Mouse (Mus musculus): Measurements from ENCODE around the gene Zfp420. TPM values are rescaled to one million over a fixed set of nuclear protein-coding genes. Genes with fewer than 3 reads are reported as not detected.

Zfp420 gene
- polyA plus RNA-seq, 1 experiment from 2014 or later = 6.4 TPM

DNA sequence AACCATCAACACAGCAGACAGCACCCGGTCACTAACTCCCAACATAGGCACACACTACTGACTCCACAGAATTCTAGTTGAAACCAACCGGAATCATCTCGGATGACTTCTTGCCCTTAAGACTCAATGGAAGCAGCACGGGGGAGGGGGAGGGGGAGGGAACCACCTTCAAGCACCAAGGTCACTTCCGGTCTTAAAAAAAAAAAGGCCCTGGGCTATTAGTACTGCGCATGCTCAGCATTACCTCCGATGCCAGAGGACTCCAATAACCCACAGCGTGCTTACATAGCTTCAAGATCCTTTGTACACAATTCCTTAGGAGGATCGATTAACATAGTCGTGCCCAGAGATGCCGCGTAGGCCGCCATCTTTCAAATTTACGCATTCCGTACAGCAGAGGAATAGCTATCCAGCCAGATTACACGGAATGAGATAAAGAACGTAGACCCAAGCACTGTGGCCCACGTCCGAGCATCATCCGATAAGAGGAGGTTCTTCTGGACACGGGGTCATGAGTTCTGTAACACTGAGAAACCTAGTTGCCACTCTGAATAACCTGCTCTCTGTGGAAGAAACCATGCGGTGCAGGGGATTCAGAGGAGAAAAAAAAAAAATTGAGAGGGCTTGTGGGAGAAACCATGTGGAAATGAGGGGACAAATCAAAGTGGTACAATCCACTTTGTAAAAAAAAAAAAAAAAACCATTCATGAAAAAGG is 46.3 kb downstream of the Zfp420 start, which contains the start of gene Zfp27:
Gene Zfp27, minus strand, starts transcription at position 607 of the 716 bp plus-strand sequence.
- ATAC-seq (ENCODE audit: borderline replicate concordance, extremely low read depth, low FRiP score, low TSS enrichment) = peak; percentile 76
- H3K4me2 ChIP-seq = peak within 1 kb of the TSS; percentile 73
- H3K27me3 ChIP-seq = no peaks in the 10 kb centered on the region
- H3K36me3 ChIP-seq = peaks cover 13% of the 10 kb centered on the region
- peaks cover 22% of the 10 kb centered on the region for H3K4me1 ChIP-seq
- WGBS = under 1% methylated on average over 22 of the region's 22 CpGs
- H3K4me3 ChIP-seq = peak within 1 kb of the TSS; percentile 56
- H3K9ac ChIP-seq = peak within 1 kb of the TSS; percentile 53
- no peaks in the 10 kb centered on the region for H3K9me3 ChIP-seq
- peak within 1 kb of the TSS; percentile 96 for H3K27ac ChIP-seq

GRCm38 (mm10) chr7:29906682-29907058 is 46.9 kb downstream of the Zfp420 start:
- peak overlapping the region; percentile 73 for H3K4me2 ChIP-seq
- H3K4me1 ChIP-seq = peaks cover 22% of the 10 kb centered on the region
- H3K9ac ChIP-seq = peak overlapping the region; percentile 53; the same call in 1 of the 2 replicates
- H3K9me3 ChIP-seq = no peaks in the 10 kb centered on the region
- no peak for ATAC-seq (ENCODE audit: borderline replicate concordance, extremely low read depth, low FRiP score, low TSS enrichment)
- peak overlapping the region; percentile 96 for H3K27ac ChIP-seq
- H3K36me3 ChIP-seq = peaks cover 19% of the 10 kb centered on the region
- H3K27me3 ChIP-seq = no peaks in the 10 kb centered on the region
- H3K4me3 ChIP-seq = peak overlapping the region; percentile 56
- WGBS = 24% methylated on average over 8 of the region's 8 CpGs

DNA sequence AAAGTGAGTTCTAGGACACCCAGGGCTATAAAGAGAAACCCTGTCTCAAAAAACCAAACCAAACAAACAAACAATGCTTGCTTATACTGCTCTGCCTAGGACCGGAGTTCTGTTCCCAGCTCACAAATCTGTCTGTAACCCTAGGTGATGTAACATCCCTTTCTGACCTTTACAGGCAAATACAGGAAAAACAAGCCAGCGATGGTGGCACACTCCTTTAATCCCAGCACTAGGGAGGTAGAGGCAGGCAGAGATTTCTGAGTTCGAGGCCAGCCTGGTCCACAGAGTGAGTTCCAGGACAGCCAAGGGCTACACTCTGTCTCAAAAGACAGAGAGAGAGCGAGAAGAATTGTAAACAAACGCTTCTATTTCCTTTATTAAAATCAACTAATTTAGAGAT is 47.4 kb downstream of the Zfp420 start:
- Histone ChIP-seq H3K4me3 (no peak overlapping the region), H3K27ac (peak overlapping the region; percentile 96), H3K27me3 (no peaks in the 10 kb centered on the region), H3K4me2 (peak overlapping the region; percentile 73; the same call in 1 of the 2 replicates), H3K9me3 (no peaks in the 10 kb centered on the region), H3K9ac (no peak overlapping the region), H3K36me3 (peaks cover 24% of the 10 kb centered on the region), H3K4me1 (peaks cover 22% of the 10 kb centered on the region)
- 86% methylated on average over 5 of the region's 5 CpGs for WGBS
- ATAC-seq (ENCODE audit: borderline replicate concordance, extremely low read depth, low FRiP score, low TSS enrichment) = no peak

DNA sequence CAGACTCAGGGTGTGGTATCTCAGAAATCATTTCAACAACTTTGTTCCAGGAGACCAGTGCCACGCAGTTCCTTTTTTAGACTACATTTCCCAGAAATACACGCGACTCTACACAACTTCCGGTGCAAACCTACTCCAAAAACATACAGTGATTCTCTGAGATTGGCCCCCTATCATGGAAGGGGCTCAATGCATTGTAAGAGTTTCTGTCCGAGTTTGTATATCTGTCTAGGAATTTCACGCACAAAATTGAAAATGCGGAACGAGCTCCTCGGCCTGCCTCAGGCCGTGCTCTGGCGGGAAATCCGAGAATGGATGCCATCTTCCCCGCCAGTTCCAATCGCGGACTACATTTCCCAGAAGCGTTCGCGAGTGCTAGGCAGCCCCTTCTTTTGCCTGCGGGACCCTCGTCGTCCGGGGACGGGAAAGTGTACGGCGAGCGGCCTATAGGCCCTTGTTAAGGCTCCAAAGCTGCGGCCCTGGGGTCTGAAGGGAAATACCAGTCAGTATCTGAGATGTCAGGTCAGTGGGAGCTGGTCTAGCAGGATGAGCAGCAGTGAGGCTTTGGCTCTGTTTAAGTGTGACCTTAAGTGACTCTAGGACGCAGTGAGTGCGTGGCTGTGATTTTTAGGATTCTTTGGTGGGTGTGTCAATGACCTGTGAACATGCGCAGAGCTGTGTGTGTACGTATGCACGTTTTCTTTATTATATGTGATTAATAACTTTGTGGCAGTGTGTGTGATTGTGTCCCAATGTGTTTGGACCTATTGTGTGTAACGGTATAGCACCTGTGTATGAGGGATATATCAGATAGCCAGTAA is 48.6 kb downstream of the Zfp420 start, which contains the start of gene Zfp383:
Gene Zfp383, plus strand, starts transcription at position 94 of the 821 bp plus-strand sequence.
- under 1% methylated on average over 33 of the region's 33 CpGs for WGBS

GRCm38 (mm10) chr7:29910252-29910651 is 50.5 kb downstream of the Zfp420 start:
- H3K36me3 ChIP-seq = peaks cover 43% of the 10 kb centered on the region
- H3K9me3 ChIP-seq = no peaks in the 10 kb centered on the region
- WGBS = 75% methylated on average over 2 of the region's 2 CpGs
- ATAC-seq (ENCODE audit: borderline replicate concordance, extremely low read depth, low FRiP score, low TSS enrichment) = no peak
- H3K4me2 ChIP-seq = 0 out of 2 replicates have a peak overlapping the region, but pooled peaks have one; percentile 60
- no peaks in the 10 kb centered on the region for H3K27me3 ChIP-seq
- H3K4me1 ChIP-seq = peaks cover 22% of the 10 kb centered on the region
- H3K4me3 ChIP-seq = no peak overlapping the region
- no peak overlapping the region for H3K9ac ChIP-seq
- no peak overlapping the region for H3K27ac ChIP-seq

More for the DNA sequence above, 48.6 kb downstream of the Zfp420 start, which contains the start of gene Zfp383:
- Histone ChIP-seq H3K36me3 (peaks cover 29% of the 10 kb centered on the region), H3K27ac (peak within 1 kb of the TSS; percentile 96), H3K27me3 (no peaks in the 10 kb centered on the region), H3K4me2 (peak within 1 kb of the TSS; percentile 73), H3K4me3 (peak within 1 kb of the TSS; percentile 70), H3K9ac (peak within 1 kb of the TSS; percentile 71), H3K9me3 (no peaks in the 10 kb centered on the region), H3K4me1 (peaks cover 22% of the 10 kb centered on the region)
- ATAC-seq (ENCODE audit: borderline replicate concordance, extremely low read depth, low FRiP score, low TSS enrichment) = peak; percentile 79

- Histone ChIP-seq H3K9ac (no peak overlapping the region), H3K27ac (no peak overlapping the region), H3K9me3 (no peaks in the 10 kb centered on the region), H3K4me3 (no peak overlapping the region), H3K27me3 (no peaks in the 10 kb centered on the region), H3K4me1 (peaks cover 16% of the 10 kb centered on the region), H3K4me2 (no peak overlapping the region), H3K36me3 (peaks cover 57% of the 10 kb centered on the region)
- 87% methylated on average over 13 of the region's 13 CpGs for WGBS
- no peak for ATAC-seq (ENCODE audit: borderline replicate concordance, extremely low read depth, low FRiP score, low TSS enrichment)
Observed at GRCm38 (mm10) chr7:29912172-29912571, 52.4 kb downstream of the Zfp420 start.

DNA sequence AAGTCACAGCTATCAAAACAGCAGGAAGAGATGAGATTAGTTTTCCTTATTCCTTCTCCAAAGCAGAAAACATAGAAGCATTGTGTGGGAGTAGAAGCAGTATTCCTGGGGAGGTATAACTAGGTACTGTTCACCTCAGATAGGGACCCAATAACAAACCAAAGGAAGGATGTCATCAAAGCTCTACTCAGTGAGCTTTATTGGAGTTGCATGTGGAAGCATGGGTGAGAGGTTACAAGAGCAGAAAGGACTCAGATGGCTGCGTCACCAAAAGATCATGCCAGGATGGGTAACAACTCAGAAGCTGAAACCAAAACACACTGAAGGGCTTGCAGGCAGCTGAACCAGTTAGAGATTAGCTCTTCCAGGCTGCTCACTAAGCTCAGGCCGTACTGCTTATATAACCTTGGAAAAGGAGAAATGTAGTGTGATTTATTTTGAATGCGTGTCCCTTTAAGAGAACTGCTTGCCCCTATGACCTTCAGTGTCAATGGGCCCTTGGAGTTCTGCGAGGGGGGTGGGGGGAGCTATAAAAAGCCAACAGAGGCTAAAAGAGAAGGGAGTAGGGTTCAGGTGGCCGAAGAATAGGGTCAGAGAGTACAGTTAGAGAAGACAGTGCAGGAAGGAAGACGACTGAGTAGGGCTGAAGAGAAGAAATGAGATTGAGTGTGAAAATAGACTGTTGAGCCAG is 57.7 kb downstream of the Zfp420 start:
- no peak overlapping the region for H3K4me2 ChIP-seq
- no peaks in the 10 kb centered on the region for H3K9me3 ChIP-seq
- H3K36me3 ChIP-seq = peaks cover 41% of the 10 kb centered on the region
- H3K9ac ChIP-seq = no peak overlapping the region
- 48% methylated on average over 6 of the region's 6 CpGs for WGBS
- H3K4me3 ChIP-seq = no peak overlapping the region
- H3K27me3 ChIP-seq = no peaks in the 10 kb centered on the region
- H3K4me1 ChIP-seq = no peaks in the 10 kb centered on the region
- ATAC-seq (ENCODE audit: borderline replicate concordance, extremely low read depth, low FRiP score, low TSS enrichment) = peak; percentile 46; the same call in 1 of the 2 replicates
- H3K27ac ChIP-seq = peak overlapping the region; percentile 41; the same call in 1 of the 2 replicates

DNA sequence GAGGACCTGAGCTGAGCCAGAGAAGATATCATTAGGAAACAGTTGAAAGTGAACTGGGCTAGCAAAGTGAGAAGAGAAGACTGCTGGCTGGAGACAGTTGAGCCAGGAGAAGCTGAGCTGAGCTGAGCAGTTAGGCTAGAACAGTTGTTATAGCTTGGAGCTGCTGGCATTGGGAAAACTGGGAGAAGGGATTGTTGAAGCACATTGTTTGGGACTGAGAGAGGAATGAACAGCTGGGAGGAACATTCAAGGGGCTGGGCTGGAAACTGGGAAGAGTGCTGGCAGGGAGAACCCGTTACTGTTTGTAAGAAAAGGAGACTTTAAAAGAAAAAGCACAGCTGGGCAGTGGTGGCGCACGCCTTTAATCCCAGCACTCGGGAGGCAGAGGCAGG is 58.3 kb downstream of the Zfp420 start:
- 74% methylated on average over 4 of the region's 4 CpGs for WGBS
- Histone ChIP-seq H3K4me2 (no peak overlapping the region), H3K9ac (no peak overlapping the region), H3K9me3 (no peaks in the 10 kb centered on the region), H3K4me3 (no peak overlapping the region), H3K4me1 (no peaks in the 10 kb centered on the region), H3K27ac (peak overlapping the region; percentile 41; the same call in 1 of the 2 replicates), H3K36me3 (peaks cover 38% of the 10 kb centered on the region), H3K27me3 (no peaks in the 10 kb centered on the region)
- peak; percentile 55; the same call in 1 of the 2 replicates for ATAC-seq (ENCODE audit: borderline replicate concordance, extremely low read depth, low FRiP score, low TSS enrichment)

- H3K4me1 ChIP-seq = no peaks in the 10 kb centered on the region
- 0 out of 2 replicates have a peak, but pooled peaks cover 7% of the 10 kb centered on the region for H3K36me3 ChIP-seq
- 69% methylated on average over 6 of the region's 6 CpGs for WGBS
- H3K9me3 ChIP-seq = no peaks in the 10 kb centered on the region
- H3K4me3 ChIP-seq = no peak overlapping the region
- H3K9ac ChIP-seq = no peak overlapping the region
- no peaks in the 10 kb centered on the region for H3K27me3 ChIP-seq
- no peak for ATAC-seq (ENCODE audit: borderline replicate concordance, extremely low read depth, low FRiP score, low TSS enrichment)
- H3K4me2 ChIP-seq = no peak overlapping the region
- H3K27ac ChIP-seq = no peak overlapping the region
Observed at GRCm38 (mm10) chr7:29921439-29922093, 61.8 kb downstream of the Zfp420 start.

DNA sequence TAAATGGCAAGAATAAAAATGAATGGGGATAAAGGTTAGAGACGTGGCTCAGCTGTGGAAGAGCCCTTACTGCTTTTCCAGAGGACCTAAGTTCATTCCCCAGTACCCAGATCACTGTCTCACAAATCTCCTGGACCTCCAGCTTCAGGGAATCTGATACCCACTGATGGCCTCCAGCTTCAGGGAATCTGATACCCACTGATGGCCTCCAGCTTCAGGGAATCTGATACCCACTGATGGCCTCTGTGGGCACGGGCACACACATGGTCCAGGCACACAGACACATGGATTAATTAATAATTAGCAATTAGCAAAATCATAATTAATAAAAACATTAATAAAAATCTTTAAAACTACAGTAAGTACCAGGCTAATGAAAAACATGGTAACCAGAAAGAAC is 63.0 kb downstream of the Zfp420 start:
- no peak for ATAC-seq (ENCODE audit: borderline replicate concordance, extremely low read depth, low FRiP score, low TSS enrichment)
- H3K4me1 ChIP-seq = no peaks in the 10 kb centered on the region
- H3K27ac ChIP-seq = no peak overlapping the region
- H3K27me3 ChIP-seq = no peaks in the 10 kb centered on the region
- no peak overlapping the region for H3K9ac ChIP-seq
- WGBS = 45% methylated on average over 2 of the region's 2 CpGs
- H3K4me3 ChIP-seq = no peak overlapping the region
- no peak overlapping the region for H3K4me2 ChIP-seq
- no peaks in the 10 kb centered on the region for H3K36me3 ChIP-seq
- no peaks in the 10 kb centered on the region for H3K9me3 ChIP-seq

Data from lung, embryonic 15.5 days (tissue).